Mouse (Mus musculus) CH12.LX (cell line): ENCODE measurements around the gene Fam71e2. TPM values are rescaled to one million over a fixed set of nuclear protein-coding genes. Genes with fewer than 3 reads are reported as not detected.
A peak's percentile ranks its signal among the peaks of the same experiment; 100 is the strongest.
"Not testable (repeated sequence)": the region's sequence is repeated elsewhere in the genome, so short reads cannot be mapped to it uniquely, and the experiment has no call there.

Source experiments
- DNase-seq: peaks from one replicate; pipeline ENCODE4 v3.0.0-alpha.2; 2013; ENCODE audit errors: extremely low read depth
- H3K27ac ChIP-seq: 2 replicates; pipeline ENCODE4 v1.5.1; 2012; ENCODE audit warnings: low read depth, mild to moderate bottlenecking, control low read depth, moderate library complexity; ENCODE audit not compliant: insufficient read depth
- H3K27me3 ChIP-seq: replicated peaks from 2 replicates; pipeline ENCODE3; 2012; ENCODE audit warnings: inconsistent platforms
- H3K36me3 ChIP-seq, 2 experiments: replicated peaks in 1 of 2; 2 replicates each; pipeline versions ENCODE3 to v1.6.1; 2012; ENCODE audit warnings: inconsistent platforms in 1 of 2, low read length in 1 of 2, mild to moderate bottlenecking in 1 of 2, mixed read lengths in 1 of 2, moderate library complexity in 1 of 2; ENCODE audit not compliant: control insufficient read depth in 1 of 2, insufficient read depth in 1 of 2
- H3K4me1 ChIP-seq, 2 experiments: 2 replicates each; pipeline ENCODE4 v1.6.1; 2012; ENCODE audit warnings: inconsistent platforms in 1 of 2, moderate library complexity in 1 of 2; ENCODE audit not compliant: insufficient read depth in 2 of 2, control insufficient read depth in 1 of 2
- H3K4me2 ChIP-seq: 2 replicates; pipeline ENCODE4 v1.6.1; 2012; ENCODE audit warnings: low read depth, mild to moderate bottlenecking, control low read depth; ENCODE audit not compliant: poor library complexity, insufficient read depth, severe bottlenecking
- H3K4me3 ChIP-seq, 3 experiments: fragments of 150-350 bp in 1 of 3; sonication (generic) in 1 of 3; replicated peaks in 1 of 3; 2 replicates each; pipeline versions ENCODE3 to v1.5.1; 2011 to 2012; ENCODE audit warnings: low read depth in 2 of 3, low read length in 2 of 3, mild to moderate bottlenecking in 2 of 3, moderate library complexity in 2 of 3, control low read depth in 1 of 3, improper control_type of control experiment in 1 of 3, inconsistent platforms in 1 of 3, mixed read lengths in 1 of 3; ENCODE audit not compliant: poor library complexity in 1 of 3
- H3K79me2 ChIP-seq: replicated peaks from 2 replicates; pipeline ENCODE4 v1.6.1; 2012; ENCODE audit warnings: mild to moderate bottlenecking, moderate library complexity; ENCODE audit not compliant: control insufficient read depth, poor library complexity, insufficient read depth, severe bottlenecking; ENCODE audit errors: extremely low read depth
- H3K9ac ChIP-seq: 2 replicates; pipeline ENCODE4 v1.6.1; 2012; ENCODE audit warnings: low read depth, mild to moderate bottlenecking, control low read depth, moderate library complexity; ENCODE audit not compliant: insufficient read depth
- H3K9me3 ChIP-seq: replicated peaks from 2 replicates; pipeline ENCODE3; 2012; ENCODE audit warnings: low read length, inconsistent platforms, mixed read lengths
- BHLHE40 ChIP-seq: IDR thresholded peaks from 2 replicates; pipeline ENCODE4 v1.6.1; 2011; ENCODE audit warnings: mild to moderate bottlenecking, low read depth, low read length, improper control_type of control experiment
- CHD1 ChIP-seq: IDR thresholded peaks from 2 replicates; pipeline ENCODE4 v1.6.1; 2012; ENCODE audit warnings: low read depth, low read length, improper control_type of control experiment, inconsistent platforms
- CHD2 ChIP-seq: IDR thresholded peaks from 2 replicates; pipeline ENCODE4 v1.6.1; 2011; ENCODE audit warnings: low read length, improper control_type of control experiment
- CTCF ChIP-seq, 2 experiments: IDR thresholded peaks in 1 of 2; conservative IDR thresholded peaks in 1 of 2; 2 replicates each; pipeline ENCODE4 v1.5.1; 2011 to 2012; ENCODE audit warnings: low read depth in 2 of 2, low read length in 2 of 2, improper control_type of control experiment in 1 of 2, inconsistent platforms in 1 of 2, mild to moderate bottlenecking in 1 of 2, moderate library complexity in 1 of 2
- E2F4 ChIP-seq: IDR thresholded peaks from 2 replicates; pipeline ENCODE4 v1.6.1; 2011; ENCODE audit warnings: low read depth, low read length, improper control_type of control experiment; ENCODE audit not compliant: insufficient replicate concordance
- ELF1 ChIP-seq: IDR thresholded peaks from 2 replicates; pipeline ENCODE4 v1.6.1; 2014; ENCODE audit warnings: low read depth, mild to moderate bottlenecking, inconsistent platforms, low read length, improper control_type of control experiment
- EP300 ChIP-seq: IDR thresholded peaks from 2 replicates; pipeline ENCODE4 v1.6.1; 2011; ENCODE audit warnings: low read length, improper control_type of control experiment
- GABPA ChIP-seq: IDR thresholded peaks from 2 replicates; pipeline ENCODE4 v1.6.1; 2012; ENCODE audit warnings: low read depth, low read length, improper control_type of control experiment, inconsistent platforms; ENCODE audit not compliant: insufficient replicate concordance
- HCFC1 ChIP-seq: IDR thresholded peaks from 2 replicates; pipeline ENCODE4 v1.6.1; 2012; ENCODE audit warnings: low read depth, mild to moderate bottlenecking, inconsistent platforms, low read length, improper control_type of control experiment
- JUN ChIP-seq: IDR thresholded peaks from 2 replicates; pipeline ENCODE4 v1.6.1; 2011; ENCODE audit warnings: low read depth, mild to moderate bottlenecking, low read length, improper control_type of control experiment, moderate library complexity; ENCODE audit not compliant: insufficient read depth
- JUND ChIP-seq: conservative IDR thresholded peaks from 2 replicates; pipeline ENCODE4 v1.6.1; 2011; ENCODE audit warnings: low read depth, low read length, improper control_type of control experiment
- MAX ChIP-seq: IDR thresholded peaks from 2 replicates; pipeline ENCODE4 v1.6.1; 2011; ENCODE audit warnings: low read length, improper control_type of control experiment
- MXI1 ChIP-seq: IDR thresholded peaks from 2 replicates; pipeline ENCODE4 v1.6.1; 2011; ENCODE audit warnings: mild to moderate bottlenecking, low read depth, low read length, improper control_type of control experiment
- MYC ChIP-seq: IDR thresholded peaks from 2 replicates; pipeline ENCODE4 v1.6.1; 2011; ENCODE audit warnings: low read depth, mild to moderate bottlenecking, improper control_type of control experiment, low read length
- NELFE ChIP-seq: IDR thresholded peaks from 2 replicates; pipeline ENCODE4 v1.6.1; 2011; ENCODE audit warnings: low read depth, low read length, improper control_type of control experiment
- PAX5 ChIP-seq: IDR thresholded peaks from 2 replicates; pipeline ENCODE4 v1.6.1; 2012; ENCODE audit warnings: low read length, inconsistent platforms, mixed read lengths
- POLR2A ChIP-seq: IDR thresholded peaks from 2 replicates; pipeline ENCODE4 v1.6.1; 2011; ENCODE audit warnings: low read depth, mild to moderate bottlenecking, improper control_type of control experiment, low read length
- POLR2AphosphoS2 ChIP-seq: IDR thresholded peaks from 2 replicates; pipeline ENCODE4 v1.6.1; 2011; ENCODE audit warnings: low read depth, low read length, improper control_type of control experiment
- RCOR1 ChIP-seq: conservative IDR thresholded peaks from 2 replicates; pipeline ENCODE4 v1.6.1; 2012; ENCODE audit warnings: low read depth, mild to moderate bottlenecking, inconsistent platforms, low read length, improper control_type of control experiment
- SIN3A ChIP-seq: IDR thresholded peaks from 2 replicates; pipeline ENCODE4 v1.6.1; 2012; ENCODE audit warnings: low read length, improper control_type of control experiment, inconsistent platforms
- SMC3 ChIP-seq: IDR thresholded peaks from 2 replicates; pipeline ENCODE4 v1.6.1; 2011; ENCODE audit warnings: low read depth, low read length, improper control_type of control experiment
- TCF12 ChIP-seq: IDR thresholded peaks from 2 replicates; pipeline ENCODE4 v1.6.1; 2014; ENCODE audit warnings: low read depth, mild to moderate bottlenecking, inconsistent platforms, low read length, improper control_type of control experiment
- USF1 ChIP-seq: IDR thresholded peaks from 2 replicates; pipeline ENCODE4 v1.6.1; 2014; ENCODE audit warnings: low read depth, mild to moderate bottlenecking, inconsistent platforms, low read length, improper control_type of control experiment
- USF2 ChIP-seq: conservative IDR thresholded peaks from 2 replicates; pipeline ENCODE4 v1.6.1; 2011; ENCODE audit warnings: low read depth, low read length, improper control_type of control experiment
- ZC3H11A ChIP-seq: IDR thresholded peaks from 2 replicates; pipeline ENCODE4 v1.6.1; 2012; ENCODE audit warnings: low read depth, mild to moderate bottlenecking, inconsistent platforms, low read length, improper control_type of control experiment
- ZMIZ1 ChIP-seq: IDR thresholded peaks from 2 replicates; pipeline ENCODE4 v1.6.1; 2012; ENCODE audit warnings: low read depth, mild to moderate bottlenecking, inconsistent platforms, low read length, improper control_type of control experiment
- ZNF384 ChIP-seq: IDR thresholded peaks from 2 replicates; pipeline ENCODE4 v1.6.1; 2012; ENCODE audit warnings: low read depth, low read length, improper control_type of control experiment, inconsistent platforms
- dilution Hi-C: fragments of 300-500 bp; cut with MboI; formaldehyde crosslinking; loops from 2 replicates; pipeline ENCODE4 v1.14.3; 2020; ENCODE audit warnings: low sequenced_read_pairs; ENCODE audit not compliant: extremely low pct_unique_long_range_greater_than_20kb, extremely low pct_ligation_motif_present
- in situ Hi-C: fragments of 300-500 bp; cut with MboI; formaldehyde crosslinking; loops from 3 replicates; pipeline ENCODE4 v1.14.3; 2019; ENCODE audit warnings: low sequenced_read_pairs, low pct_ligation_motif_present, low pct_unique_long_range_greater_than_20kb, mixed read lengths
- polyA plus RNA-seq: library from polyadenylated mRNA; unstranded; fragments of >175 nt; gene quantifications from 2 replicates; pipeline ENCODE4 v1.2.1, GENCODE M21; 2012; ENCODE audit warnings: low read depth; ENCODE audit not compliant: insufficient read length
- total RNA-seq, 2 experiments: library from RNA; depleted of rRNA; stranded (reverse); fragments of 300-350 nt in 1 of 2; fragments of >200 nt in 1 of 2; gene quantifications; 2 replicates each; pipeline ENCODE4 v1.2.3; 2012 to 2014

The Fam71e2 gene
- total and polyA plus RNA-seq, 3 experiments = not detected

DNA sequence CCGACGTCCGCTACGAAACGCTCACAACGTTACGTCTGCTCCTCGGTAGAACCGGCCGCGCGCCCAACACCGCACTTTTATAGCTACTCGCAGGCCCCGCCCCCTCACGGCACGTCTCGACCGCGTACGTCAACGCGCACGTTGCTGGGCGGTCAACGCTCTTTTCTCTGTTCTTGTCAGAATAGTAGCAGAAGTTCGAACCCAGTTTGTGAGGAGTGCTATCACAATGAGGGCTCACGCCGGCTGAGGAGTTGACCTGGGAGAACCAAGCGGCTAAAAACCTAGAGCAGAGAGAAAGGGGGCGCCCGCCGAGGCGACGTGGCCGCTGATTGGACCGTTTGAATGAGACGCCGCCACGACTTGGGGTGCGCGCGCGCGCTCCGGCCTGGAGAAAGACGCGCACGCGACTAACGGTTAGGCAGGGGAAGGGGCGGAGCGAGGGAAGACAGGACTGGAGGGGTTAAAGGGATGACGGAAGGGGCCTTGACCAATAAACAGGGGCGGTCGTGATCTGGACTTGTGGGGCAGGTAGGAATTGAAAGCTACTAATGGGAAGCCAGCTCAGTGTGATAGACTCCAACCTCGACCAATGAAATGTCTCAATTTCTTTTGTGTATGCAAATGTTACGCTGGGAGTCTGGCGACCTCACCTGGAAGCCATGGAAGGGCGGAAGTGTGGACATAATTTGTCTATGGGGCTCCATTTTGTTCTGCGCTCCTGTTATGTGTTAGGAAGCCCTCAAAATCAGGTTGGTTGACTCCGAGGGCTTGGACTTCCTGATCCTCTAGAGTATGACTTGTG lies 41.4 kb upstream of the Fam71e2 start, which contains the start of gene Ube2s (continued):
- TF ChIP-seq GABPA (no peak), ELF1 (peak; percentile 94), ZNF384 (no peak), E2F4 (no peak), USF2 (no peak), MYC (peak; percentile 75; the same call in 1 of the 2 replicates), JUND (no peak), NELFE (peak; percentile 91), CTCF (conservative IDR thresholded peaks at IDR 0.05 in 1 of 2, IDR thresholded peaks at IDR 0.05 in 1 of 2; ENCODE audit: low read depth in 2 of 2, low read length in 2 of 2) (no peak), POLR2AphosphoS2 (peak; percentile 59; the same call in 1 of the 2 replicates), CHD1 (no peak), RCOR1 (no peak), BHLHE40 (peak; percentile 91), JUN (no peak), HCFC1 (peak; percentile 79), POLR2A (peak; percentile 85), PAX5 (no peak)

DNA sequence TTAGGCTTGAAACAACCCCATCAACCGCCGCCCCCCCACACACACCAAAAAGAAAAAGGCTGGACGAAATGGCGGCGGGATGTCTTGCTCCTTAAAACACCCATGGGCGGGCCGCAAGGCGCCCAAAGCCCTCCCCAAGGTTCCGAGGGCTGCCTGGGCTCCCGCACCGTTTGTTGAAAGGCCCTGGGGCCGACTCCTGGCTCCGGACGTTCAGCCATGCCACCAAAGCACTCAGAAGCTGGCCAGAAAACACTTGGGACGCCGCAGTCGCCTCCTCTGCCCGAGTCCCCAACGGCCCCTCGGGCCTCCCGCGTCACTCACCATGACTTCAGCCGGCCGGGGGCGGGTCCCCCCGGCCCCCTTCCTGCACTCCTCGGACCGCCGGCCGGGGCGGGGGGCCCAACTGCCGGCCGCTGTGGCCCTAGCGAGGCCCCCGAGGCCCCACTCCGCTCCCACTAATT lies 40.8 kb upstream of the Fam71e2 start:
- DNase-seq = no peak
- dilution Hi-C loops = no loop called here

DNA sequence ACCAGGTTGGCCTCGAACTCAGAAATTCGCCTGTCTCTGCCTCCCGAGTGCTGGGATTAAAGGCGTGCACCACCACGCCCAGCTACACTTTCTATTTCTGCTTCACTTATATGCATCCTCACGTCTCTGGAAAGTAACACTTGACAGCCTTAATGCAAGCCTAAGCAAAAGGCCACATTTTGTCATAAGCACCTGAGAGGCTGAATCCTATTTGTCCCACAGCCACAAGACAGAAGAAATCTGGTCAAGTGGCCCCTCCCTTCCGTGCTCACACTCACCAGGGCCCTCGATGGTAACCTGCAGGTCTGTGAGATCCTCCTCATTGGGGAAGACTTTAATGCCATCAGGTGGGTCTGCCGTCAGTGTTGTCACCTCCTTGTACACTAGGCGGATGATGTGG lies 40.0 kb upstream of the Fam71e2 start:
- DNase-seq, H3K27me3 ChIP-seq, H3K9me3 ChIP-seq, in situ Hi-C loops, H3K27ac ChIP-seq, dilution Hi-C loops: not testable (repeated sequence)
- Histone ChIP-seq H3K4me3 (peak overlapping the region; percentile 80 to 99 (median 86)), H3K36me3 (peaks cover 43 to 58% of the 10 kb centered on the region in 2 experiments), H3K79me2 (peaks cover 40% of the 10 kb centered on the region), H3K9ac (peak overlapping the region; percentile 99), H3K4me2 (peak overlapping the region; percentile 98), H3K4me1 (peaks cover 7 to 39% of the 10 kb centered on the region in 2 experiments; a peak in 3 of 4 replicates)

More for the DNA sequence above, 40.8 kb upstream of the Fam71e2 start:
- peaks cover 36 to 51% of the 10 kb centered on the region in 2 experiments for H3K36me3 ChIP-seq
- TF ChIP-seq HCFC1 (no peak), ZC3H11A (no peak), TCF12 (no peak), EP300 (no peak), SIN3A (peak; percentile 86), E2F4 (no peak), POLR2AphosphoS2 (0 out of 2 replicates have a peak, but pooled peaks have one; percentile 41), BHLHE40 (no peak), ZMIZ1 (peak; percentile 85; the same call in 1 of the 2 replicates), CHD2 (no peak), JUN (no peak), MXI1 (0 out of 2 replicates have a peak, but pooled peaks have one; percentile 37), MAX (no peak), SMC3 (no peak), CHD1 (no peak), USF1 (no peak)
- peak overlapping the region; percentile 80 to 99 (median 86) for H3K4me3 ChIP-seq
- H3K27ac ChIP-seq = no peak overlapping the region
- H3K9ac ChIP-seq = peak overlapping the region; percentile 99
- H3K79me2 ChIP-seq = peaks cover 38% of the 10 kb centered on the region
- H3K27me3 ChIP-seq = no peaks in the 10 kb centered on the region
- in situ Hi-C loops = no loop called here
- H3K4me2 ChIP-seq = peak overlapping the region; percentile 98; the same call in 1 of the 2 replicates
- H3K4me1 ChIP-seq = peaks cover 7 to 33% of the 10 kb centered on the region in 2 experiments; a peak in 3 of 4 replicates
- H3K9me3 ChIP-seq = no peaks in the 10 kb centered on the region
